Mouse (Mus musculus) bone marrow macrophage, adult 2 months (primary cell): ENCODE data around the gene Comp. TPM values are rescaled to one million over a fixed set of nuclear protein-coding genes. Genes with fewer than 3 reads are reported as not detected.

Source experiments
- H3K27ac ChIP-seq: 2 replicates; pipeline ENCODE4 v1.5.1; 2012; ENCODE audit warnings: low read depth, low read length; ENCODE audit not compliant: insufficient read depth
- H3K4me1 ChIP-seq: 2 replicates; pipeline ENCODE4 v1.6.1; 2012; ENCODE audit warnings: low read length; ENCODE audit not compliant: control insufficient read depth, insufficient read depth
- H3K4me3 ChIP-seq: 2 replicates; pipeline ENCODE4 v1.5.1; 2012; ENCODE audit warnings: mild to moderate bottlenecking, low read length, moderate library complexity; ENCODE audit not compliant: insufficient read depth
- CTCF ChIP-seq: IDR thresholded peaks from 2 replicates; pipeline ENCODE4 v1.5.1; 2012; ENCODE audit warnings: low read depth, mild to moderate bottlenecking, low read length, moderate library complexity
- POLR2A ChIP-seq: IDR thresholded peaks from 2 replicates; pipeline ENCODE4 v1.6.1; 2012; ENCODE audit warnings: mild to moderate bottlenecking, low read depth, low read length, borderline replicate concordance
- polyA plus RNA-seq: library from polyadenylated mRNA; stranded (reverse); fragments of >200 nt; gene quantifications from 2 replicates; pipeline ENCODE4 v1.2.4, GENCODE M21; 2012; ENCODE audit not compliant: missing spikeins, insufficient read depth, insufficient read length

Comp gene
- polyA plus RNA-seq, 1 experiment = 1.2 TPM

- TF ChIP-seq CTCF (peak; percentile 24; the same call in 1 of the 2 replicates), POLR2A (no peak)
- peaks cover 14% of the 10 kb centered on the region for H3K4me1 ChIP-seq
- H3K27ac ChIP-seq = no peak overlapping the region
- no peak overlapping the region for H3K4me3 ChIP-seq
Observed at GRCm38 (mm10) chr8:70415540-70416451, 42.4 kb downstream of the Comp start.

GRCm38 (mm10) chr8:70416941-70417340, 43.6 kb downstream of the Comp start:
- no peak overlapping the region for H3K4me3 ChIP-seq
- no peak for TF ChIP-seq POLR2A
- TF ChIP-seq CTCF = no peak
- H3K27ac ChIP-seq = no peak overlapping the region
- peaks cover 14% of the 10 kb centered on the region for H3K4me1 ChIP-seq

- TF ChIP-seq CTCF = no peak
- no peak for TF ChIP-seq POLR2A
- Histone ChIP-seq H3K4me1 (peaks cover 14% of the 10 kb centered on the region), H3K27ac (no peak overlapping the region), H3K4me3 (no peak overlapping the region)
Observed at GRCm38 (mm10) chr8:70417914-70418313, 44.6 kb downstream of the Comp start.

DNA sequence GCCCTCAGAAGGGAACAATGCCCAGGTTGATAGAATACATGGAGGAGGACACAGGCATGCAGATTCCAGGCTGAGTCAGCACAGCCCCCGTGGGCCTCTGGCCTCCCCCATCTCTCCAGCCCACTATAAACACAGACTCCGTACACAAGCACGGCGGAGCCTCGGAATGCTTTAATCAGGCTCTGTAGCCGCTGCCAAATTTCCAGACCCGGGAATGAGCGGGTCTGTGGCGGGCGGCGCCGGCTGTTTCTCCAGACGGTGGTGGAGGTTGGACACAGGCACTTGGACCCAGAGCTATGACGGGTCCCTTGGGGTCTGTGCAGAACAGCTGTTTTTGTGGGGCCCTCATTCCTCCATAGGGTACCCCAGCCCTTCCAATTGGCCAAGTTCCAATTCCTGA, 45.6 kb downstream of the Comp start:
- Histone ChIP-seq H3K4me3 (no peak overlapping the region), H3K4me1 (peaks cover 7% of the 10 kb centered on the region), H3K27ac (no peak overlapping the region)
- TF ChIP-seq CTCF = no peak
- TF ChIP-seq POLR2A = no peak

DNA sequence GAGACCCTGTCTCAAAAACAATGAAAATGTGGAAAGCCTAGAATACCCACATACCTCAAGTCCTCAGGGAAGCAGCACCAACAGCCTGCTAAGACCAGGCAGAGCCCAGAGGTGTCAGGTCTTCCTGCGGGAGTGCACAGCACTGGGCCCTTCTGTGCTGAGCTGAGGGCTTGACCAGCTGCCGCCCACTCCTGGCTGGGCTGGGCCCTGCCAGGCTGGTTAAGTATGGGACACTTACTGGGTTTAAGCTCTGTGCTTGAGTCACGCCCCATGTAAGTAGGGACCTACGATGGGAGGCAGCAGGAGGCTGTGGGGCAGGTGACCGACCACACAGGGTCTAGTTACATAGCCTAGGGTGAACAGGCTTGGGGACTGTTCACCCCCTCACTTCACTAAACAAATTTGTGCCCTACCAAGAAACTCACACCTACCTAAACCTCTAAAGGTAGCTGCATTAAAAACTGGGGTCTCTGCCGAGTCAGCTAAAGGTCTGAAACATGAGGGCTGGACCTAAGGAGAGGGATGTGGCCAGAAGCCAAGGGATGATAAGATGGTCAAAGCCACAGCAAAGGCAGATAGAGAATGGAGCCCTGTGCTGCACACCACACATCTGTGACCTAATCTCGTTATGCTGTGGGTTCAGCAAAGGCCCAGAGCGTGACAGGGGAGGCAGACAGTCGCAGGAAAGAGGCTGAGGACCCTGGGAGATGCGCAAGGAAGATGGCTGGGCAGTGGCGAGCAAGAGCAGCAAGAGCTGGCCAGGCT, 46.7 kb downstream of the Comp start:
- no peaks in the 10 kb centered on the region for H3K4me1 ChIP-seq
- TF ChIP-seq CTCF = no peak
- no peak for TF ChIP-seq POLR2A

GRCm38 (mm10) chr8:70421349-70422104, 48.2 kb downstream of the Comp start:
- no peak for TF ChIP-seq CTCF
- no peak for TF ChIP-seq POLR2A

More for the DNA sequence above, 46.7 kb downstream of the Comp start:
- H3K4me3 ChIP-seq = no peak overlapping the region
- no peak overlapping the region for H3K27ac ChIP-seq

GRCm38 (mm10) chr8:70422722-70423121, 49.4 kb downstream of the Comp start:
- H3K4me1 ChIP-seq = peaks cover 14% of the 10 kb centered on the region
- no peak for TF ChIP-seq CTCF
- no peak for TF ChIP-seq POLR2A
- H3K4me3 ChIP-seq = no peak overlapping the region
- H3K27ac ChIP-seq = no peak overlapping the region

More at GRCm38 (mm10) chr8:70421349-70422104, 48.2 kb downstream of the Comp start:
- H3K4me1 ChIP-seq = peaks cover 6% of the 10 kb centered on the region
- H3K27ac ChIP-seq = no peak overlapping the region
- H3K4me3 ChIP-seq = no peak overlapping the region

DNA sequence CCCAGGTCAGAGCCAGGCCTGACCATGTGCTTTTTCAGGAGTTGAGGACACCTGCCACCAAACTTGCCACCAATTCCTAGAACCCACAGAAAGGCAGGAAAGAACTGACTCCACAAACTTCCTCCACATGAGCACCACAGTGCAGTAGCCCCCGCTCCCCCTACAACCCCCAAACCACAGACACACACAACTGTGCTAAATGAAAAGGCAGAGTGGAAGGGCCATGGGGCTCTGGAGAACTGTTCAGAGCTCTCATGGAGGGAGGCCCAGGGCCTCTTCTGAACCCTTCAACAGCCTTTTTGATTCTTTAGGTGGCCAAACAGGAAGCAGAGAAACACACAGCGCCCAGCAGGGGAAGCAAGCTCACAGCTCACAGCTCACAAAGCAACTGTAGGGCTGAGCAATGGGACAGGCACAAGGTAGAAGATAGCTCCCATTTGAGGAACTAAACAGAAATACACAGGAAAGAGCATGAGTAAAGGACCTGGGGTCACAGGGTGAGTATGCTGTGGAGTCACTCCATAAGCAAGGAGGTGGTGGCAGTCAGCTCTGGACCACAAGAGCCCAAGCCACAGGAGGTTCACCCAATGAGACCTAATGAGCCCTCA, 53.0 kb downstream of the Comp start:
- Histone ChIP-seq H3K4me1 (peaks cover 14% of the 10 kb centered on the region), H3K4me3 (no peak overlapping the region), H3K27ac (peak overlapping the region; percentile 24)
- TF ChIP-seq CTCF (no peak), POLR2A (no peak)

GRCm38 (mm10) chr8:70431213-70431612, 57.9 kb downstream of the Comp start:
- H3K27ac ChIP-seq = no peak overlapping the region
- peaks cover 10% of the 10 kb centered on the region for H3K4me1 ChIP-seq
- TF ChIP-seq CTCF (no peak), POLR2A (no peak)
- no peak overlapping the region for H3K4me3 ChIP-seq

Other genes with a start within 250 kb of the Comp start
- 21.2 and 21.9 TPM in 2 replicates for gene Nr2c2ap, start 242.2 kb upstream of the Comp start, polyA plus RNA-seq
- gene Rfxank, start 234.4 kb upstream of the Comp start, polyA plus RNA-seq = 13.5 and 15.8 TPM in 2 replicates
- gene Borcs8, start 234.1 kb upstream of the Comp start, polyA plus RNA-seq = 43.3 and 51.9 TPM in 2 replicates
- gene Mef2b, start 233.8 kb upstream of the Comp start, polyA plus RNA-seq = not detected in 2 replicates
- gene Tmem161a, start 201.2 kb upstream of the Comp start, polyA plus RNA-seq = 27.5 and 28.1 TPM in 2 replicates
- gene Slc25a42, start 161.3 kb upstream of the Comp start, polyA plus RNA-seq = 2.9 and 3.8 TPM in 2 replicates
- gene Sugp2, start 139.3 kb upstream of the Comp start, polyA plus RNA-seq = 24.3 and 26.5 TPM in 2 replicates
- gene Armc6, start 139.1 kb upstream of the Comp start, polyA plus RNA-seq = 5.0 and 6.6 TPM in 2 replicates
- 27.4 and 29.3 TPM in 2 replicates for gene Homer3, start 90.7 kb upstream of the Comp start, polyA plus RNA-seq
- 23.9 and 24.3 TPM in 2 replicates for gene Ddx49, start 71.1 kb upstream of the Comp start, polyA plus RNA-seq
- 119 and 139 TPM in 2 replicates for gene Cope, start 71.0 kb upstream of the Comp start, polyA plus RNA-seq
- gene Cers1, start 57.8 kb upstream of the Comp start, polyA plus RNA-seq = not detected in 2 replicates
- not detected in 2 replicates for gene Gdf1, start 43.7 kb upstream of the Comp start, polyA plus RNA-seq
- gene Upf1, start 20.3 kb upstream of the Comp start, polyA plus RNA-seq = 30.6 and 31.6 TPM in 2 replicates
- 8.4 and 8.9 TPM in 2 replicates for gene Crtc1, start 66.0 kb downstream of the Comp start, polyA plus RNA-seq
- 10.8 and 10.9 TPM in 2 replicates for gene Klhl26, start 103.4 kb downstream of the Comp start, polyA plus RNA-seq
- not detected in 2 replicates for gene Tmem59l, start 113.8 kb downstream of the Comp start, polyA plus RNA-seq
- 0.97 and 1.0 TPM in 2 replicates for gene Crlf1, start 119.6 kb downstream of the Comp start, polyA plus RNA-seq
- gene Rex1bd, start 133.2 kb downstream of the Comp start, polyA plus RNA-seq = 80.7 and 86.0 TPM in 2 replicates
- gene Uba52, start 137.2 kb downstream of the Comp start, polyA plus RNA-seq = 825 and 873 TPM in 2 replicates
- 163 and 178 TPM in 2 replicates for gene Fkbp8, start 154.2 kb downstream of the Comp start, polyA plus RNA-seq
- gene Kxd1, start 154.4 kb downstream of the Comp start, polyA plus RNA-seq = 82.2 and 82.3 TPM in 2 replicates
- gene Ell, start 165.9 kb downstream of the Comp start, polyA plus RNA-seq = 17.1 TPM in 2 replicates
- gene Isyna1, start 220.8 kb downstream of the Comp start, polyA plus RNA-seq = 36.0 and 41.4 TPM in 2 replicates
- 106 and 123 TPM in 2 replicates for gene Ssbp4, start 235.3 kb downstream of the Comp start, polyA plus RNA-seq
- gene Lrrc25, start 242.6 kb downstream of the Comp start, polyA plus RNA-seq = 185 and 197 TPM in 2 replicates